Mouse (Mus musculus) liver, postnatal 0 days (tissue): ENCODE measurements around the gene Actr6.

ENCODE experiments used
- CTCF ChIP-seq: sonication (generic); IDR thresholded peaks from 2 replicates; pipeline ENCODE4 v1.5.1; 2016; ENCODE audit warnings: antibody characterized with exemption, low read depth
- EP300 ChIP-seq: IDR thresholded peaks from 2 replicates; pipeline ENCODE4 v1.6.1; 2016; ENCODE audit warnings: antibody characterized with exemption, low read depth, mild to moderate bottlenecking

DNA sequence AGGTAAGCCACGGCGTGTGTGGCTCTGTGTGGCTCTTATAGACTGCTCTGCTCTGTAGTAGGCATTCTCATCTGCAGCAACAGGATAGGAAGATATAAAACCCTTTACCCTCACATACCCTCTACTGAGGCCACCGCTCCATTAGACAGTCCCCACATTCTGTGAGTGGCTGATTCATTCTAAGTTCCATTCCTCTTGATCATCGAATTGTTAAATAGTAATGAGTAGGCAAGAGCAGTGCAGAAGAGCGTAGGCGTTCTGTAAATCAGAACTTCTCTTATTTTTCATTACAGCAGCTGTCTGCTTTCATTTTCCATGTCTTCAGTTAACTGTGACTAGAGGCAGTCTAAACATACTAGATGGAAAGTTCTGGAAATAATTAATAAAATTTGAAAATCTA, 43.9 kb upstream of the Actr6 start:
- TF ChIP-seq CTCF: no peak
- TF ChIP-seq EP300: no peak
